Mouse (Mus musculus) NIH3T3 (cell line): ENCODE measurements at regions not wholly inside any gene's neighbourhood (a gene's known extent, or its start where the extent isn't known, plus 50 kb on each side); places are given as distances from the start of the nearest gene placed in this dataset.

Experiments used
- DNase-seq: peaks from one replicate; pipeline ENCODE4 v3.0.0-alpha.2; 2012; ENCODE audit warnings: low read depth

DNA sequence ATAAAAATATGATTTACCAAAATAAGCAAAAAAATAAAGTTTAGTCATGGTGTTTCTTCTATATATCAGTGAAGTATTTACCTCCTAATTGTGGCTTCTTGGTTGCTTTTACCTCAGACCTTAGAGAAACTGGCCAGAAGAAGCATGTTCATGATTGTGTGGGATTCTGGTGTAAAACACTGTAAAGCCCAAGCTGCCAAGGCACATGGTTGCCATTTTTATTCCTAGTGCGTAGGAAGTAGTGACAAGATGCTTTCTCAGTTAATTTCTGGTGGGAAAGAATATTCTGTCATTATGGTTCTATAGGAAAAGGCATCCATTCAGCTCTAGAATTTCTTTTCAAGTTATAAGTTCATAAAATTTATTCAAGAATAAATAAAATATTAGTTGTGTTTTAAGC, 805.2 kb downstream of the Olfm4 start:
- no peak for DNase-seq

DNA sequence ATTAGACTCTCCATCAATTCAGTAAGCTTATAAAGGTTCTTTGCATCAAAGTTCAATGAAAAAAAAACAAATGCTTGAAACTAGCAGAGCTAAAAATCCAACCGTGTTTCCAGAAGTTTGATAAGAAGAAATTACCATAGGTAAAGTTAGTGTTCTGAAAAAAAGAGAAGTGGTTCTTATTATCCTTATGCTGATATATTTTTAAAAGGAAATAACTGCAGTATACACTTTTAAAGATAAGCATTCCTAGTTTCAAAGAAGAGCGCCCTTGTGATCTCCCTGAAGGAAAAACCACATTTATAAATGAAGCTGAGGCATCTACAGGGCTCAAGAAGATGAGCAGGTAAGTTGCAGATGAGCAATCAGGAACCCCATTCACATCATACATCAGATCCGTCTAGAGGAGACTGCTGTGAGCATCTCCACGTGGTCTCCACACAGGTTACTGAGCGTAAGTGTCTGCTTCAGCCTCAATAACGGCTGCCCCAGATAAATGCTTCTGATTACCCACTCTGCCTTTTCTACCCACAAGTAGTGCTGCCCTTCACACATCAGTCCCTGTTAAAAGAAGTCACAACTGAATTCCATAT, 815.6 kb downstream of the Olfm4 start:
- DNase-seq: no peak

DNA sequence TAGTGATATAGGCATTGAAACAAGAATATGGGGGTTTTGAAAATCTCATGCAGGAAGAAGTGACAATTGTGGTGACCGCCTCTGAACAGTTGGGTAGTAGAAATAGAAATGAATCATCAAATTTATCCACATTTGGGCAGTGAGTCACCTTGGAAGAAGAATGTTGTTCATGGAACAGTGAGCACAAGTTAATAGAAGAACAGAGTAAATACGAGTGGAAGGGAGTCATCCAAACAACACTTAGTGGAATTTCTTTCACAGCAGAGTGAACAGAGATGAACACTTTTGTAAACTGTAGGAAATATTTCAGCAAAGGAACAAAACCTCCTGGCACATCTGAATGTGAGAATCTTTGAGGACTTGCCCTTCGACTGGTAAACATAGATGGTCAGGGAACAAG, 846.6 kb downstream of the Olfm4 start:
- no peak for DNase-seq

DNA sequence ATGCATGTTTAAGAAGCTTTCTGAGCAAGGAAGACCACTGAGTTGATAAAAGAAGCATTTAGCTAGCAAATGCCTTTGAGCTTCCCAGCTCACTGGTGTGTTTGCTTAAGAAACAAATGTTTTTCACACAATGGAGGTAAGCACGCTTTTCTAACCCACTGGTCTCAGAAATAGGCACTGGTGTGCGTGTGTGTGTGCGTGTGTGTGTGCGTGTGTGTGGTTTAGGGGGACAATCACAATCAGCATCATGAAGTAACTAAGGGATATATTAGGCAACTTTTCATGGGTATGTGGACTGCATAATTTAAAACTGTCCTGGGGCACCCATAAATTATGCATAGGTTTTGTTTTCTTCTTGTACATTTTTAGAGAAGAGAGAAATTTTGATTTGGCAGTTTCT, 860.7 kb downstream of the Olfm4 start:
- no peak for DNase-seq

DNA sequence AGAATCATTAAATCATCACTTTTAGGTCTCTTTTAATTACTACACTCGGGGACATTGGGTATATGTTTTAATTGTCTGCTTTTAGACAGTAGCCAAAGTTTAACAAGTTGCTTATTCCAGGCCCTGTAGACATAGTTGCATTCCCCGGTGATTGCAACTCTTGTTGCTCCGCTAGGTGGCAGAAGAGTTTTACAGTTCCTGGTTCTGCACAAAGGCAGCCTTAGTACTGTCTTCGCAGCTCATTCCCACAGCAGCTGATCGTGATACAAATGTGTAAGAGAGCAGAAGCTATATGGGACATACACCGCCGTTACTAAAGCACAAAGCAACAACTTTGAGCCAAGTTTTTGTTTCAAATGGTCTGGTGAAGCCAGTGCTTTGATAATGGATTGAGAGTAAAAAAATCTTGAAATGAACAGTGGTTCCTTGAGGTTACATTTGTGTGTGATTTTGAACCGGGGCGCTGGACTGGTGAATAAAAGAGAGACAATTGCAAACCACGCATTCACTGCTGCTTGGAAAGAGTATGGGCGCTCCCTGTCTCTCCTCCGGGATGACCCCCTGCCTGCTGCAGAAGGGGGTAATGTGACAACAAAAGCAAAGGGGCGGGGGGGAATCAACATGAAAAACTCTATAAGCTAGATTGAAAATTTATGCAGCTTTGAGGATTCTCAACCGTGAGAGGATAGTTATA, 861.8 kb downstream of the Olfm4 start:
- DNase-seq: peak; percentile 64

DNA sequence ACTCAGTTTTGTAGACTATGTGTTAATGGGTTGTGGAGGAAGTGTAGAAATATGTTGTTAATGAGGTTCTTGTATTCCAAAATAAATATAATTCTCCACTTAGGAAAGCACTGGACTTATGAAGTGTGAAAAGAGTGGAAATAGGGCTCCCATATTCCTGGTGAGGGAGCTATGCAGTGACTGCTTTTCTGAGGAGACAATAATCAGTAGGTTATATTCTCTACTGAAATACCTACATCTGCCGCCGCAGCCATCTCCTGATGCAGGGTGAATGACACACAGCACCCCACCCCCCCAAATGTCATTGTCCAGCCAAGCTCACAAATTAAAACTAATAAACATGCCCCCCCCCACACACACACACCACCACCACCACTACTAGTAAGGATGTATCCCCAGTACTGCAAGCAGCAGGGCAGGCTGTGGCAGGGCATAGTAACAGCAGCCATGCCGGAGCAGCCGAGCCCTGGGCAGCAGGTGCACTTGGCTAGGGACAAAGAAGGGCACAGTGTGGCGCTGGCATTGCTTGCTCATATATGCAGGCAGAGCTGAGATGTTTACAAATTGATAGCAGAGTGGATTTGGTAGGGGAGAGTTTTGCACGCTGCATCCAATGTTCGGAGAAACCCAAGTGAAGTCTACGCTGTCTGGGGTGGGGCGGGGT, 862.7 kb downstream of the Olfm4 start:
- DNase-seq: no peak
